Mouse (Mus musculus) neural tube, embryonic 13.5 days (tissue): Measurements from ENCODE around the gene Plcl2. TPM values are rescaled to one million over a fixed set of nuclear protein-coding genes. Genes with fewer than 3 reads are reported as not detected.

ENCODE experiments used
- ATAC-seq: fragments of 200-750 bp; cut with Nextera tagmentation; 2 replicates; pipeline ENCODE4 v1.8.0; 2017; ENCODE audit warnings: low read depth, mild to moderate bottlenecking, moderate TSS enrichment, moderate library complexity
- H3K27ac ChIP-seq: fragments of 300-500 bp; sonication (generic); replicated peaks from 2 replicates; pipeline ENCODE4 v1.5.1; 2015; ENCODE audit warnings: moderate library complexity, mild to moderate bottlenecking, inconsistent platforms
- H3K27me3 ChIP-seq: fragments of 300-500 bp; sonication (generic); 2 replicates; pipeline ENCODE4 v1.6.1; 2015; ENCODE audit warnings: mild to moderate bottlenecking, inconsistent platforms
- H3K36me3 ChIP-seq: fragments of 300-500 bp; sonication (generic); 2 replicates; pipeline ENCODE4 v1.6.1; 2015; ENCODE audit warnings: mild to moderate bottlenecking, inconsistent platforms
- H3K4me1 ChIP-seq: fragments of 300-500 bp; sonication (generic); replicated peaks from 2 replicates; pipeline ENCODE4 v1.6.1; 2015; ENCODE audit warnings: inconsistent platforms
- H3K4me2 ChIP-seq: fragments of 300-500 bp; sonication (generic); 2 replicates; pipeline ENCODE4 v1.6.1; 2015; ENCODE audit warnings: inconsistent platforms, mild to moderate bottlenecking, moderate library complexity
- H3K4me3 ChIP-seq: fragments of 300-500 bp; sonication (generic); 2 replicates; pipeline ENCODE4 v1.5.1; 2015; ENCODE audit warnings: mild to moderate bottlenecking, inconsistent platforms
- H3K9ac ChIP-seq: fragments of 300-500 bp; sonication (generic); 2 replicates; pipeline ENCODE4 v1.6.1; 2015; ENCODE audit warnings: moderate library complexity, mild to moderate bottlenecking, inconsistent platforms
- H3K9me3 ChIP-seq: fragments of 300-500 bp; sonication (generic); 2 replicates; pipeline ENCODE4 v1.6.1; 2016; ENCODE audit warnings: inconsistent platforms
- WGBS: fragments of 180-500 bp; shearing (Covaris S2); methylation state at CpG from one replicate; pipeline ENCODE4 v1.1.7; 2015; 5-methylcytosine and 5-hydroxymethylcytosine counted together
- polyA plus RNA-seq: library from polyadenylated mRNA; unstranded; fragments of >200 nt; fragmentation: Nextera tagmentation; extraction: Ambion mirVana; gene quantifications from 2 replicates; pipeline ENCODE4 v1.2.1, GENCODE M21; 2015

Plcl2 gene
- polyA plus RNA-seq, 1 experiment from 2014 or later, result 7.8 TPM

- Histone ChIP-seq H3K27me3 (no peaks in the 10 kb centered on the region), H3K4me2 (no peak overlapping the region), H3K27ac (no peak overlapping the region), H3K36me3 (no peaks in the 10 kb centered on the region), H3K4me3 (no peak overlapping the region), H3K9me3 (no peaks in the 10 kb centered on the region), H3K9ac (no peak overlapping the region), H3K4me1 (0 out of 2 replicates have a peak, but pooled peaks cover 4% of the 10 kb centered on the region)
- ATAC-seq, result no peak
- WGBS, result 72% methylated on average over 6 of the region's 6 CpGs
Measured at GRCm38 (mm10) chr17:50504070-50504846, 4.9 kb upstream of the Plcl2 start.

- WGBS, result 72% methylated on average over 10 of the region's 10 CpGs
- no peaks in the 10 kb centered on the region for H3K9me3 ChIP-seq
- H3K36me3 ChIP-seq, result no peaks in the 10 kb centered on the region
- H3K4me1 ChIP-seq, result peaks cover 18% of the 10 kb centered on the region
- no peak for ATAC-seq
- no peaks in the 10 kb centered on the region for H3K27me3 ChIP-seq
- H3K9ac ChIP-seq, result no peak overlapping the region
- H3K4me3 ChIP-seq, result no peak overlapping the region
- H3K4me2 ChIP-seq, result no peak overlapping the region
- H3K27ac ChIP-seq, result no peak overlapping the region
Measured at GRCm38 (mm10) chr17:50505910-50506634, 3.1 kb upstream of the Plcl2 start.

GRCm38 (mm10) chr17:50506861-50507321, 2.3 kb upstream of the Plcl2 start:
- peaks cover 26% of the 10 kb centered on the region for H3K4me1 ChIP-seq

GRCm38 (mm10) chr17:50508055-50508774, 988 bp upstream of the Plcl2 start:
- H3K36me3 ChIP-seq, result no peaks in the 10 kb centered on the region
- 12% methylated on average over 17 of the region's 18 CpGs for WGBS
- H3K9ac ChIP-seq, result peak overlapping the region; percentile 93
- peak overlapping the region; percentile 86 for H3K4me3 ChIP-seq
- no peaks in the 10 kb centered on the region for H3K27me3 ChIP-seq
- peak overlapping the region; percentile 62 for H3K4me2 ChIP-seq
- H3K27ac ChIP-seq, result peak overlapping the region; percentile 95
- peaks cover 30% of the 10 kb centered on the region for H3K4me1 ChIP-seq
- ATAC-seq, result 0 out of 2 replicates have a peak, but pooled peaks have one; percentile 6
- H3K9me3 ChIP-seq, result no peaks in the 10 kb centered on the region

More at GRCm38 (mm10) chr17:50506861-50507321, 2.3 kb upstream of the Plcl2 start:
- Histone ChIP-seq H3K36me3 (no peaks in the 10 kb centered on the region), H3K27ac (no peak overlapping the region), H3K9ac (no peak overlapping the region), H3K9me3 (no peaks in the 10 kb centered on the region), H3K4me3 (no peak overlapping the region), H3K27me3 (no peaks in the 10 kb centered on the region), H3K4me2 (no peak overlapping the region)
- ATAC-seq, result no peak
- WGBS, result 83% methylated on average over 13 of the region's 13 CpGs

- H3K4me2 ChIP-seq, result peak overlapping the region; percentile 62
- H3K9ac ChIP-seq, result peak overlapping the region; percentile 93
- H3K4me1 ChIP-seq, result peaks cover 30% of the 10 kb centered on the region
- H3K9me3 ChIP-seq, result no peaks in the 10 kb centered on the region
- H3K27me3 ChIP-seq, result no peaks in the 10 kb centered on the region
- no peaks in the 10 kb centered on the region for H3K36me3 ChIP-seq
- H3K27ac ChIP-seq, result peak overlapping the region; percentile 95
- peak; percentile 85 for ATAC-seq
- under 1% methylated on average over 44 of the region's 72 CpGs for WGBS
- H3K4me3 ChIP-seq, result peak overlapping the region; percentile 86
Measured at GRCm38 (mm10) chr17:50508775-50509250, 390 bp upstream of the Plcl2 start.

- Histone ChIP-seq H3K4me1 (peaks cover 34% of the 10 kb centered on the region), H3K27me3 (no peaks in the 10 kb centered on the region), H3K9me3 (no peaks in the 10 kb centered on the region), H3K4me3 (peak overlapping the region; percentile 86), H3K4me2 (peak overlapping the region; percentile 62), H3K27ac (peak overlapping the region; percentile 95), H3K9ac (peak overlapping the region; percentile 93), H3K36me3 (no peaks in the 10 kb centered on the region)
- WGBS, result 41% methylated on average over 2 of the region's 2 CpGs
- ATAC-seq, result no peak
Measured at GRCm38 (mm10) chr17:50510279-50510678, 1.1 kb downstream of the Plcl2 start.

- Histone ChIP-seq H3K36me3 (no peaks in the 10 kb centered on the region), H3K4me2 (peak overlapping the region; percentile 62), H3K27me3 (no peaks in the 10 kb centered on the region), H3K4me1 (peaks cover 34% of the 10 kb centered on the region), H3K4me3 (peak overlapping the region; percentile 86), H3K9ac (peak overlapping the region; percentile 93; the same call in 1 of the 2 replicates), H3K27ac (no peak overlapping the region), H3K9me3 (no peaks in the 10 kb centered on the region)
- WGBS, result 82% methylated on average over 1 of the region's 1 CpGs
- ATAC-seq, result no peak
Measured at GRCm38 (mm10) chr17:50510741-50511140, 1.5 kb downstream of the Plcl2 start.

- H3K4me2 ChIP-seq, result no peak overlapping the region
- ATAC-seq, result no peak
- no peaks in the 10 kb centered on the region for H3K36me3 ChIP-seq
- H3K9ac ChIP-seq, result no peak overlapping the region
- no peak overlapping the region for H3K4me3 ChIP-seq
- 85% methylated on average over 5 of the region's 5 CpGs for WGBS
- H3K27me3 ChIP-seq, result no peaks in the 10 kb centered on the region
- H3K27ac ChIP-seq, result no peak overlapping the region
- peaks cover 34% of the 10 kb centered on the region for H3K4me1 ChIP-seq
- no peaks in the 10 kb centered on the region for H3K9me3 ChIP-seq
Measured at GRCm38 (mm10) chr17:50512222-50512621, 3.0 kb downstream of the Plcl2 start.

- WGBS, result 92% methylated on average over 7 of the region's 7 CpGs
Measured at GRCm38 (mm10) chr17:50512841-50513240, 3.6 kb downstream of the Plcl2 start.

GRCm38 (mm10) chr17:50513376-50513775, 4.2 kb downstream of the Plcl2 start:
- no peak overlapping the region for H3K9ac ChIP-seq
- 96% methylated on average over 7 of the region's 7 CpGs for WGBS
- no peaks in the 10 kb centered on the region for H3K9me3 ChIP-seq
- peaks cover 33% of the 10 kb centered on the region for H3K4me1 ChIP-seq
- no peaks in the 10 kb centered on the region for H3K27me3 ChIP-seq
- H3K36me3 ChIP-seq, result no peaks in the 10 kb centered on the region
- no peak for ATAC-seq
- no peak overlapping the region for H3K27ac ChIP-seq
- H3K4me2 ChIP-seq, result no peak overlapping the region
- H3K4me3 ChIP-seq, result no peak overlapping the region

More at GRCm38 (mm10) chr17:50512841-50513240, 3.6 kb downstream of the Plcl2 start:
- Histone ChIP-seq H3K27ac (no peak overlapping the region), H3K9ac (no peak overlapping the region), H3K27me3 (no peaks in the 10 kb centered on the region), H3K4me1 (peaks cover 34% of the 10 kb centered on the region), H3K9me3 (no peaks in the 10 kb centered on the region), H3K4me3 (no peak overlapping the region), H3K36me3 (no peaks in the 10 kb centered on the region), H3K4me2 (no peak overlapping the region)
- no peak for ATAC-seq

GRCm38 (mm10) chr17:50514012-50514411, 4.8 kb downstream of the Plcl2 start:
- H3K27ac ChIP-seq, result no peak overlapping the region
- ATAC-seq, result no peak
- H3K4me2 ChIP-seq, result no peak overlapping the region
- 89% methylated on average over 7 of the region's 7 CpGs for WGBS
- no peak overlapping the region for H3K4me3 ChIP-seq
- H3K27me3 ChIP-seq, result no peaks in the 10 kb centered on the region
- no peaks in the 10 kb centered on the region for H3K36me3 ChIP-seq
- no peak overlapping the region for H3K9ac ChIP-seq
- no peaks in the 10 kb centered on the region for H3K9me3 ChIP-seq
- peaks cover 30% of the 10 kb centered on the region for H3K4me1 ChIP-seq
